Mouse (Mus musculus) embryo, embryonic 10.5 days (tissue): ENCODE data around the gene Mok.
"Not testable (repeated sequence)": the region's sequence is repeated elsewhere in the genome, so short reads cannot be mapped to it uniquely, and the experiment has no call there.

Experiments
- DNase-seq: peaks from one replicate; pipeline ENCODE4 v3.0.0-alpha.2; 2015; ENCODE audit warnings: low spot score

The Mok gene

GRCm38 (mm10) chr12:110840348-110841198 lies at the start of gene Mok:
Gene Mok (minus strand): TSS chr12:110840939.
- peak; percentile 98 for DNase-seq

- DNase-seq = peak; percentile 100
Observed at GRCm38 (mm10) chr12:110889036-110890020, 48.6 kb upstream of the Mok start, which contains the start of the genes Cinp and Tecpr2. Gene Cinp (minus strand): TSS chr12:110889145. Gene Tecpr2 (plus strand): TSS chr12:110889264.

- peak; percentile 23 for DNase-seq
Observed at GRCm38 (mm10) chr12:110888606-110889005, 47.9 kb upstream of the Mok start.

- DNase-seq = no peak
Observed at GRCm38 (mm10) chr12:110888106-110888505, 47.4 kb upstream of the Mok start.

- no peak for DNase-seq
Observed at GRCm38 (mm10) chr12:110885251-110885650, 44.5 kb upstream of the Mok start.

- DNase-seq = no peak
Observed at GRCm38 (mm10) chr12:110882291-110882690, 41.6 kb upstream of the Mok start.

- DNase-seq = no peak
Observed at GRCm38 (mm10) chr12:110875351-110875750, 34.6 kb upstream of the Mok start.

- DNase-seq = no peak
Observed at GRCm38 (mm10) chr12:110871247-110871646, 30.5 kb upstream of the Mok start.

- DNase-seq = no peak
Observed at GRCm38 (mm10) chr12:110870107-110870506, 29.4 kb upstream of the Mok start.

- DNase-seq = no peak
Observed at GRCm38 (mm10) chr12:110865989-110866388, 25.2 kb upstream of the Mok start.

- peak; percentile 6 for DNase-seq
Observed at GRCm38 (mm10) chr12:110865571-110865970, 24.8 kb upstream of the Mok start.

- no peak for DNase-seq
Observed at GRCm38 (mm10) chr12:110864008-110864407, 23.3 kb upstream of the Mok start.

- DNase-seq = peak; percentile 16
Observed at GRCm38 (mm10) chr12:110861256-110861655, 20.5 kb upstream of the Mok start.

GRCm38 (mm10) chr12:110860293-110860692 lies 19.6 kb upstream of the Mok start:
- DNase-seq = no peak

- not testable (repeated sequence) for DNase-seq
Observed at GRCm38 (mm10) chr12:110858681-110859080, 17.9 kb upstream of the Mok start.

- DNase-seq = no peak
Observed at GRCm38 (mm10) chr12:110857196-110857595, 16.5 kb upstream of the Mok start.

- DNase-seq = no peak
Observed at GRCm38 (mm10) chr12:110854786-110855737, 14.3 kb upstream of the Mok start.

- no peak for DNase-seq
Observed at GRCm38 (mm10) chr12:110851923-110852322, 11.2 kb upstream of the Mok start.

- DNase-seq = no peak
Observed at GRCm38 (mm10) chr12:110851414-110851813, 10.7 kb upstream of the Mok start.

GRCm38 (mm10) chr12:110850929-110851256 lies 10.2 kb upstream of the Mok start:
- DNase-seq = no peak
